Mouse (Mus musculus): ENCODE measurements at regions not wholly inside any gene's neighbourhood (a gene's known extent, or its start where the extent isn't known, plus 50 kb on each side); places are given as distances from the start of the nearest gene placed in this dataset.
"Not testable (repeated sequence)": the region's sequence is repeated elsewhere in the genome, so short reads cannot be mapped to it uniquely, and the experiment has no call there.

- TF ChIP-seq CTCF, POLR2A (IDR thresholded peaks at IDR 0.05; ENCODE audit: extremely low read depth, insufficient read depth, low read length): not testable (repeated sequence)
These were observed 56.9 kb downstream of the Zfp36l1 start for GRCm38 (mm10) chr12:80055894-80056293.
